Mouse (Mus musculus) ovary, postnatal 14 days (tissue): ENCODE measurements around the gene Lrrc4b.

Source experiments
- DNase-seq: peaks from one replicate; pipeline ENCODE4 v3.0.0; 2022; ENCODE audit warnings: low spot score

Lrrc4b gene

GRCm38 (mm10) chr7:44428968-44429521 lies at the start of gene Lrrc4b:
Gene Lrrc4b, plus strand, starts transcription at chr7:44429018.
- DNase-seq, result no peak

- DNase-seq, result no peak
Measured at GRCm38 (mm10) chr7:44382541-44382940, 46.3 kb upstream of the Lrrc4b start.

DNA sequence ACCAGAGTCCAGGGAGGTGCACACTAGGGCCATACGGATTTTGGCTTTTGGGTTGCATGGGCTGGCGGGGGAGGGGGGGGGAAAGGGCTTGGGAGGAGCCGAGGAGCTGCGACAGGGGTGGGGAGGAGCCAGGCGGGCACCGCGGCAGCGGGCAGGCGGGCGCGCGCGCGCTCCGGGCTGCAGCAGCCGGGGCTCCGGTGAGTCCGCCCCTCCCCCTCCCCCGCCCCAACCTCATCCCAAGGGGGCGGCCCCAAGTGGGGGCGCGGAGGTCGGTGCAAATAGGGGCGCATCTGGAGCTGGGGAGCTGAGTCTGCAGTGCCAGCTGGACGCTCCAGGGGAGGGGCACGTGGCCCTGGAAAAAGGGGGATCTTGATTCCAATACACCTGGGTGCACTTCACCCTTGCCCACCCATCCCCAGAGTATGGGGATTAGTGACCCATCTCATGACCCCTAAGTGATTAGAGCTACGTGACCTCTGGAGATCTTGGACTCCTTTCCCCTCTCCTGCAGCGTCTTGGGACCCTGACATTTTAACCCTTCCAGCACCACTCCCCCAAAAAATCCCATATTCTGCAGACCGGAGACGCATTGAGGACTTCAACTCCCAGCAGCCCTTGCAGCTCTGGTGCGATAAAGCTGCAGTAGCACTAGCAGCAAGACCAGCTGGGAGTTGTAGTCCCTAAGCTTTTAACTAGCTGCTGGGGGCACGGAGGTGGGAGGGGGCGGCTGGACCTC lies 44.7 kb upstream of the Lrrc4b start, which contains the start of gene Syt3:
Gene Syt3 (plus strand): TSS at position 123 of the 736 bp plus-strand sequence.
- peak; percentile 41 for DNase-seq

DNA sequence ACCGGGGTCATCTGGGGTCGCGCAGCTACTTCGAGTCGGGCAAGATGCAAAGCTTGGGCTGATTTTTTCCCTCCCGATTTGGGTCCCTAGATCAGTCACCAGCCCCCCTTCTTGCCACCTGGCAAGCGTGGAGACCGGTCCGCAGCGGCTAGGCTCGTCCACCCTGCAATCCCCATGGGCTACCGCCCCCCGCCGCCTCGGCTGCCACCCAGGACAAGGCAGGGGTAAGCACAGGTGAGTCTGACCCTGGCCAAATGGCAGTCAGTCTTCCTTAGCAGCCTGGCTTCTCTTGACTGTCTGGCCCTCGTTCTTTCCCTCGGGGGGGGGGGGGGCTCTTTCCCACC lies 44.1 kb upstream of the Lrrc4b start:
- no peak for DNase-seq

DNA sequence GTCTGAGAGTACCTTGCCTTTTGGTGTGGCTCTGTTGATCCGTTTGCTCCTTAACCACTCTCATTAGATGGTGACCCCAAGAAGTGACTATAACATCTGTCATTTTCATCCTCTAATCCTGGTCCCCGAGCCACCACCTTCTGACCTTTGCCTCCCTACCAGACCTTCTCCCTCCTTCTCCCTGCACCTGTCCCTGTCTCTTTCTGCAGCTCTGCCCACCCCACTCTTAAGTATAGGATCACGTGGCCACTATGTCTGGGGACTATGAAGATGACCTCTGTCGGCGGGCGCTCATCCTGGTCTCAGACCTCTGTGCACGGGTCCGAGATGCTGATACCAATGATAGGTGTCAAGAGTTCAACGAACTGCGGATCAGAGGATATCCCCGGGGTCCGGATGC lies 43.1 kb upstream of the Lrrc4b start, which contains the start of gene 1700008O03Rik:
Gene 1700008O03Rik (minus strand): TSS at position 101 of the 400 bp plus-strand sequence.
- no peak for DNase-seq

DNA sequence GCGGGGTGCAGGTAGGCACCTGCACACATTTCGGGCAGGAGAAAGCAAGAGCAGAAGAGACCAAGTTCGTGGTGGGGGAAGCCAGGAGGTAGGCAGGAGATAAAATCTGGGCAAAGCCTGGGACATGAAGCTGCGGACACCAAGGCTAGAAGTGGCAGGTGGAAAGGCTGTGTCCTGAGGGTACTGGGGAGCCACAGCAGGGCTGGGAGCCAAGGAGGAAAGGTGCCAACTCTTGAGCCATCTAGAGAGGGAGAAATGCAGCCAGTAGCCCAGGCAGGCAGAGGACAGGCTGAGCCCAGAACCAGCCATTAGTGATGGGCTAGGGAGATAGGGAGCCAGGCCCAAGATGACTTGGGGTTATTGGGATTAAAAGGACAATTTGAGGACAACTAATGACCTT lies 37.0 kb upstream of the Lrrc4b start:
- no peak for DNase-seq

DNA sequence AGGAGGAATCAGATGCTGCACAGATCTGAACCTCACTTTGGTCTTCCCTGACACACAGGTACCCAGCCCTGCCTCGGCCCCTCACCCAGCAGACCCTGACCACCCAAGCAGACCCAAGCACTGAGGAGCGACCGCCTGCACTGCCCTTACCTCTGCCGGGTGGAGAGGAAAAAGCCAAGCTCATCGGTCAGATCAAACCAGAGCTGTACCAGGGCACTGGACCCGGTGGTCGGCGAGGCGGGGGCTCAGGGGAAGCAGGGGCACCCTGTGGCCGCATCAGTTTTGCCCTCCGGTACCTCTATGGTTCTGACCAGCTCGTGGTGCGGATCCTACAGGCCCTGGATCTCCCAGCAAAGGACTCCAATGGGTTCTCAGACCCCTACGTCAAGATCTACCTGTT lies 36.5 kb upstream of the Lrrc4b start:
- no peak for DNase-seq

DNA sequence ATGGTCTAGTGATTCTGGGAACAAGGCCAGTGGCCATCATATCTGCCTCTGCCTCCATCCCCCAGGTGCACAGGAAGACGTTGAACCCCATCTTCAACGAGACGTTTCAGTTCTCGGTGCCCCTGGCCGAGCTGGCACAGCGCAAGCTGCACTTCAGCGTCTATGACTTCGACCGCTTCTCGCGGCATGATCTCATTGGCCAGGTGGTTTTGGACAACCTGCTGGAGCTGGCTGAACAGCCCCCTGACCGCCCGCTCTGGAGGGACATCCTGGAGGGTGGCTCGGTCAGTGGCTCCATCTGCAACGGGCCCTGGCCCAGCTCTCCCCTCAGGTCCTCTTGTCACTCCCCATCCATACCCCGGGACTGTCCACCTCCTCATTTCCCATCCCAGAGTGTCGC lies 35.5 kb upstream of the Lrrc4b start:
- no peak for DNase-seq

- no peak for DNase-seq
Measured at GRCm38 (mm10) chr7:44398570-44398969, 30.2 kb upstream of the Lrrc4b start.

DNA sequence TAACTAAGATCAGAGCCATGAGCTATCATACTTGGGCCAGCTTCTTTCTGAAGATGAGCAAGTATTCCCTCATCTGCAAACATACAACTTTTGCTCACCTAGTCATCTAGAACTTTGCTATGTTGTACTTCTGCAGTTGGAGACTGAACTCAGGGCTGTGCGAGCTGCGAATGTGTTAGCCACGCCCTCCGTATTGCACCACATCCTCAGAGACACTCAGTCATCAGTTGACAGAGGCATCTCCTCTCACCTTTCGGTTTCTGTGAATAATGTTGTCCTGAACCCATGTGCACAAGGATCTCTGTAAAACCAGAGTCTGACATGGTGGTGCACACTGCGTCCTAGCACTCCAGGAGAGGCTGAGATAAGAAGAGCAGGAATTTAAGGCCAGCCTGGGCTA lies 27.1 kb upstream of the Lrrc4b start:
- no peak for DNase-seq

GRCm38 (mm10) chr7:44405346-44406014 lies 23.3 kb upstream of the Lrrc4b start:
- DNase-seq, result peak; percentile 85

DNA sequence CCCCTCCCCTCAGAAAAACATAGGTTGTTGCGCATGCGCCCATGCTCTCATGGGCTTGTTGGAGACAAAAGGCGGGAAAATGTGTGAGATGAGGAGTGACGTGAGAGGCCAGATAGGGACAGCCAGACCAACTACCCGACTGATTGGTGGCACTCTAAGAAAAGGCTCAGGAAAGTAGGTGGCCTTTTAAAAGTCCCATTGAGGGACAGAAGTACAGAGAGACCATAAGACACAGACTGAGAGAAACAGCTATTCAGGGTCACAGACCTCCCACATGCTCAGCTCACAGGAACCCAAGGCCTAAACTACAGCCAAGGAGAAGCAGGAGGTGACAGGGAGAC lies 22.8 kb upstream of the Lrrc4b start:
- no peak for DNase-seq

DNA sequence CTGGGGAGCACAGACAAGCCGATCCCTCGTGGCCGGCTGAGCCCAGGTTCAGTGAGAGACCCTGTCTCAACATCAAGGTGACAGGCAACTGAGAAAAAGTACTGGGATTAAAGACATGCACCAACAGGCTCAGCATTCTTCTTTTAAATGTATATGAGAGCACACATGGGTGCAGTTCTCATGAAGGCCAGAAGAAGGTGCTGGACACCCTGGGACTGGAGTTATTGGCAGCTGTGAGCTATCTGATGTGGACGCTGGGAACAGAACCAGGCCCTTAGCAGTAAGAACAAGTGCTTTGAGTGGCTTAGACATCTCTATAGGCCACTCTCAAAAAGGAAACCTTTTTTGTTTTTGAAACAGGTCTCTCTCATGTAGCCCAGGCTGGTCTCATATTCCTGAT lies 17.7 kb upstream of the Lrrc4b start:
- no peak for DNase-seq

DNA sequence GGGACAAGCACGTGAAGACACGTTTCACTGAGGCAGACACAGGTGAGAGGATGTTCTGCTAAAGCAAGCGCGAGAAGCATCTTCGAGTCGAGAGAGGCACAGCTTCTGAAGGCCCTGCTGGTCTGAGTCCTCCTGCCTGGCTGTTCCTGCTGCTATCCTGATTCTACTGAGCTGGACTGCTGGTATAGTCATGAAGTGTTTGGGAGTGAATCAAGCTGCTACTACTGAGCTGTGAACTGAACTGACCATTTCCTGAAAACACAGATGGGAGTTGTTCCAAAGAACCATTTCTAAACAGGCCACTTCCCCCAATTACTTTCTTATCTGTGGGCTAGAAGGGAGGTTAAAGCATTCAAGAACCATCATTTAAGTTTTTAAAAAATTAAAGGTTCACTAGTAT lies 15.5 kb upstream of the Lrrc4b start:
- no peak for DNase-seq

DNA sequence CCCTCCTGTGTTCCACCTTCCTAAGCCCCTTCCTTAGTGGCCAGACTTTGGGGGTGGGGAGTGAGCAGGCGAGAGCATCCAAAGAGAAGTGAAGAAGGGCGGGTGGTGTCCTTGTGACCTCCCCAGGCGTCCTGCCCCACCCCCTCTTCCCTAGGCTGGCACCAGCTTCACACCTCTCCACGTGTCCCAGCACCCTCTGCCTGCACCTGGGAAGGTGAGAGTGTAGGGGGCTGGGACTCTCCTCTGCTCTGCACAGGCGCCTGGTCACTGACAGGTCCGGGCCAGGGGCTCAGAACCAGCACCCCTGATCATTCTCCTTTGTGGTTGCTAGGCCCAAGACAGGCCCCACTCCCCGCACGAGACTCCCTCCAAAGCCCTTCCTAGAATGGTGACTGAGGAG lies 1.2 kb upstream of the Lrrc4b start:
- no peak for DNase-seq

GRCm38 (mm10) chr7:44428171-44428950 lies 457 bp upstream of the Lrrc4b start:
- DNase-seq, result no peak

DNA sequence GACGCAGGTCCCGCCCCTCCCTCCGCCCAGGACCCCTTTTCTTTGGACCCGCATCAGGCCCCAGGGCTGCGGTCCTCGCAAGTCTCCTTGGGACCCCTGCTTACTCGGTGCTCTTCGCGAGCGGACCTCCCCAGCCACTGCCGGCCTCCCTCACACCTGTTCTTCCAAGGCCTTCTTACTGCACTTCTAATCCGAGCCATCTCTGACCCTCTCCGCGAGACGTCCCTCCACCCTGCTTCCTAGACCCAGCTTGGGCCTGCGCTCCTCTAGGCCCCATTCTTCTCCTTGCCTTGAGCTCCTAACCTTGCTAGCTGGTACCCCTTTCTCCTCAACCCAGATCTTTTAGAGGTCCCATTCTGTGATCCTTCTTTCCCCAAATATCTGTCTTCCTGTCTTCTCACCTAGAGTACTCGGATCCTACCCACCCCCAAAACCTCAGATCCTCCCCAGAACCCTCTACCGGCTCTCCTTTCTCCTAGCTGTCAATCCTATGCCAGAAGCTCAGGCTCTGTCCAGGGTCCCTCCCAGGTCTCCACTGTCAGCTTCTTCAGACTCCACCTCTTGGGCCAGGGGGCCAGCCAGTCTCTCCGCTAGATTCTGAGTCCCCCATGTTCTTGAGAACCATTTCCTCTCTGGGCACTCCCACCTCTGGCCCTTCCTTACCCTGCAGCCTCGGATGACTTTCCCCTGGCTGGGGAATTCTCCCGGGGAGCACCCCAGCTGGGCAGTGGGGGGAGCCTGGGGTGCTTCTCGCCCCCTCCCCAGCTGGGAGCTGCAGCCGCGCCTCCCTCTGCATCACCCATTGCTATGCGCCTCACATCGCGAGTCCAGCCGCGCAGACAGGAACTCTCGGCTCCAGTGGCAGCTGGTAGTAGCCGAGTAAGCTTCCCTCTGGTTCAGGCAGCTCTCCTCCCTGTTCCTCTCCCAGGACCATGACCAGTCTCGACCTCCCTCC lies 993 bp downstream of the Lrrc4b start:
- DNase-seq, result no peak

- no peak for DNase-seq
Measured at GRCm38 (mm10) chr7:44432550-44432949, 3.7 kb downstream of the Lrrc4b start.

DNA sequence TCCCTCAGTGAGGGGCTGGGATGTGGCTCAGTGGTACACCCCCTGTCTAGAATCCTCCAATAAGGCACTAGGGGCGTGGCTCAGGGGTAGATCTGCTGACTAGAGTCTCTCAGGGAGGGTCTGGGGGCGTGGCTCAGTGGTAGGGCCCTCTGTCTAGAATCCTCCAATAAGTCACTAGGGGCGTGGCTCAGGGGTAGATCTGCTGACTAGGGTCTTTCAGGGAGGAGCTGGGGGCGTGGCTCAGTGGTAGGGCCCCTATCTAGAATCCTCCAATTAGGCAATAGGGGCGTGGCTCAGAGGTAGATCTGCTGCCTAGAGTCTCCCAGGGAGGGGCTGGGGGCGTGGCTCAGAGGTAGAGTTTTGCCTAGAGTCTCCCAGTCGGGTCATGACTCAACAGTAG lies 4.6 kb downstream of the Lrrc4b start:
- DNase-seq, result no peak

- DNase-seq, result no peak
Measured at GRCm38 (mm10) chr7:44434089-44434488, 5.3 kb downstream of the Lrrc4b start.

- no peak for DNase-seq
Measured at GRCm38 (mm10) chr7:44435796-44436195, 7.0 kb downstream of the Lrrc4b start.

DNA sequence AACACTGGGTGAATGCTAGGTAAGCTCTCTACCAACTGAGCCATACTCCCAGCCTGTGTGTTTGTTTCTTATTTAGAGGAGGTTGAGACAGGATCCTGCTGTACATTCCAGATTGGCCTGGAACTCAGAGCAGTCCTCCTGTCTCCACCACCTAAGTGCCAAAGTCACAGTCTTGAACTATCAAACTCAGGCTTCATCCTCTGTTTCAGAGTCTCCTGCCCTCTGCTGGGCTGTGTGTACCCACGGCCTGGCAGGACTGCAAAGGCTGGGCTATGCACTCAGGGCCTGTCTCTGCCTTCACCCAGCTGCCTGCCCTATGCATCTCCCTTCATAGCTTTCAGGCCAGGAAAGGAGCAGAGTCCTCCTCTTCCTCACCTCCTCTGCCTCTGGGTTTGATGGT lies 7.4 kb downstream of the Lrrc4b start:
- no peak for DNase-seq
